ENCODE assay signal across 25 mouse cellular contexts in the genomic region with DNA sequence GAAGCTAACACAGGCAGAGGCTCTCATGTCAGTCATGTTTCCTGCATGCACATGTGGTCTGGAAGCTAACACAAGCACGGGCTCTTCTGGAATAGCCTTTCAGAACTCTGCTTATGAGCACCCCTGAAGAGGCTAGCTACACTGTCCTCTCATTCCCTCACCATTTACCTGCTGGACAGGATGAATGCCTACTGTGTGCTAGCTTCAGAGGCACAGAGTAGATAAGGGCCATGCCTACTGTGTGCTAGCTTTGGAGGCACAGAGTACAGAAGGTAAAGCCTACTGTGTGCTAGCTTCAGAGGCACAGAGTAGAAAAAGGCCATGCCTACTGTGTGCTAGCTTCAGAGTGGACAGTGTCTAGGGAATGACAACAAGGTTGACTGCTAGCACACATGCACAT. TPM values are rescaled to one million over a fixed set of nuclear protein-coding genes. Genes with fewer than 3 reads are reported as not detected.
"Had no signal": no experiment of that assay in that cellular context is flagged by ENCODE, and none has a peak within 500 bp of the region (broad histone marks: within the 10 kb centered on the region; RNA-seq: fewer than 3 reads in every experiment).

No protein-coding gene starts in this region.

- H3K9ac ChIP-seq: lung, embryonic 14.5 days; midbrain, embryonic 12.5 days; neural tube, embryonic 13.5 days; neural tube, embryonic 15.5 days had no signal

- DNase-seq: lung, adult 18-20 months; lung, embryonic 14.5 days; lung, postnatal 10 days; lung, postnatal 4 days; midbrain, embryonic 14.5 days; retina, postnatal 1 day; right cerebral cortex, adult 18-20 months; right cerebral cortex, postnatal 25 days; right cerebral cortex, postnatal 4 days; spleen, adult 18-20 months; thymus, adult 18-20 months; thymus, postnatal 14 days; thymus, postnatal 36 days had no signal

- H3K9me3 ChIP-seq: midbrain, embryonic 10.5 days; midbrain, embryonic 12.5 days; neural tube, embryonic 13.5 days; neural tube, embryonic 15.5 days had no signal

- H3K27ac ChIP-seq: midbrain, embryonic 10.5 days; midbrain, embryonic 12.5 days; neural tube, embryonic 13.5 days; neural tube, embryonic 15.5 days had no signal

- ATAC-seq: midbrain, embryonic 16.5 days had no signal

- H3K36me3 ChIP-seq: midbrain, embryonic 10.5 days; midbrain, embryonic 12.5 days had no signal

- H3K4me1 ChIP-seq: midbrain, embryonic 10.5 days; midbrain, embryonic 12.5 days; neural tube, embryonic 13.5 days had no signal

- H3K4me3 ChIP-seq: midbrain, embryonic 10.5 days; midbrain, embryonic 12.5 days; myocyte; neural tube, embryonic 13.5 days; neural tube, embryonic 15.5 days had no signal

- H3K27me3 ChIP-seq: midbrain, embryonic 12.5 days; neural tube, embryonic 13.5 days; neural tube, embryonic 15.5 days had no signal

- H3K4me2 ChIP-seq: lung, embryonic 14.5 days; midbrain, embryonic 12.5 days; neural tube, embryonic 13.5 days; neural tube, embryonic 15.5 days had no signal

RNA-seq across cellular contexts. Expression of a gene that starts 7.8 kb away (rescaled TPM):
- total RNA-seq: megakaryocyte-erythroid progenitor cell, adult 5-6 weeks had no signal
- polyA plus RNA-seq: lung, embryonic 14.5 days; lung, embryonic 16.5 days; myocyte; neural tube, embryonic 11.5 days; small intestine, adult 2 months; stomach, embryonic 14.5 days; thymus, postnatal 0 days had no signal

RNA-seq across cellular contexts. Expression of a gene that starts 8.1 kb away (rescaled TPM):
- total RNA-seq: megakaryocyte-erythroid progenitor cell, adult 5-6 weeks had no signal
